Mouse (Mus musculus): ENCODE measurements at regions not wholly inside any gene's neighbourhood (a gene's known extent, or its start where the extent isn't known, plus 50 kb on each side); places are given as distances from the start of the nearest gene placed in this dataset.

DNA sequence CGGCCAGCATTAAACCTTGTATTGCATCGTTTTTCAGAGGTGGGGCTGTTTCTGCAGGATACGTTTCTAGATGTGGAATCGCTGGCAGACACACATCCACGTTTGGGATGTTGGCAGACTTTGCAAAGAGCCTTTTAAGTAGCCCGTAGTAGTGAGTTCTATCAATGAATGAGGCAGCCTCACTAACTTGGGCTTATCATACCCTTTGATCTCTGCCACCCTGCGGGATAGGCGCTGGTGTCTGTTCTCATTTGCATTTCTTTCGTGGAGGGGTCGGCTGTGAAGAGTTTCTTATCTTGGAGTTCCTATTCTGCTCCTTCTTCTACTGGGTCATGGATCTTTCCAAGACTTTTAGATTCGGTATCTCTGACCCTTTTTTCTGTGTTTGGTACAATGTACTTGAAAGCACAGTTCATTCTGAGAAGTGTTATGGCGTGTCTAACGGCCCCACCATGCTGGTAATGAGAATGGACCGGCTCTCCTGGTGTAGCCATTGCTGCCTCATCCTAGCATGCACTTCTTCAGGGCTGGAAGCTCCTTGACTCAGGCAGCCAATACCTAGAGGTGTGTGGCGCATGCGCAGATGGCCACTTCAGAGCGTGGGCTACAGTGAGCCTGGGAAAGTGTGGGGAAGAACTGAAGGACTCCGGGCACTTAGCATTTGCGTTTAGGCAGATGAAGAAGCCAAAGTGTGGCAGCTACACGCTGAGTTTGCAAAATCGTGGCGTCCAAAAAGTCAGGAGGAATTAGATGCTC lies 158.1 kb upstream of the Mrps10 start:
- H3K4me1 ChIP-seq (ENCODE audit: control insufficient read depth, insufficient read depth, low read length): peaks cover 1% of the 10 kb centered on the region; the same call in 1 of the 2 replicates
- TF ChIP-seq CTCF (IDR thresholded peaks at IDR 0.05; ENCODE audit: control insufficient read depth, insufficient read depth, low read length): no peak
- no peak for TF ChIP-seq POLR2A (IDR thresholded peaks at IDR 0.05; ENCODE audit: borderline replicate concordance, control insufficient read depth, low read depth, low read length)
- H3K4me3 ChIP-seq (replicated peaks; ENCODE audit: control insufficient read depth, low read depth, low read length): no peak overlapping the region
- no peak overlapping the region for H3K27ac ChIP-seq (ENCODE audit: control insufficient read depth, insufficient read depth, low read depth, low read length, poor library complexity)
- WGBS: 81% methylated on average over 22 of the region's 22 CpGs

DNA sequence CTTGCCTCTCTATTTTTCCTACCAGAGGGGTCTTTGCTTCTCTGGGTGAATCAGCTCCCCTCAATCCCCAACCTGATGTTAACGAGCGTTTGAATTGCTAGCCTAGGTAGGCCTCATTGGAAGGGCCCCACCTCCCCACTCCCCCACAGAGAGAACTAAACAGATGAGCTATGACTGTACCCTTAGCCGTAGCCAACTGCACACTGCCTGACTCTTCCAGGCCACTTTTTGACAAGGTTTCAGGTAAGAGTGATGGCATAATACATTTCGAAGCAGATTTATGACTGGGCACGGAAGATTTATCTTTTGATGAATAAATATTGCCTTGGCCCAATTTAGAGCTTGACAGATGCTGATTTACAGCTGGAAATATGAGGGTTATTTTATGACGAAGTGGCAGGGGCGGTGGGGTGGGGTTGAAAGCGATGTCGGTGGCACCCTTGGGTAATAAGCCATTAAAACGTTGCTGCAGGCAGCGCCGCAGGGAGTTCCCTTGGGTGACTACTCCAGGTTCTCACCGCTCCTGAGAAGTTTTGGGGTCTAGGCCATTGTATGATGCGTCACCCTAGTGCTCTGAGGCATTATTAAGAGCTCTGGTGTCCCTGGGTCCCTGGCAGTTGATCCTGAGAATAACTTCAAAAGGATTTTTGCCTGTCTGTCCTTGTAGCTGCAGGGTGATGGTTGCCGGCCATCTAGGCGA lies 159.7 kb upstream of the Mrps10 start:
- TF ChIP-seq POLR2A (IDR thresholded peaks at IDR 0.05; ENCODE audit: borderline replicate concordance, control insufficient read depth, low read depth, low read length) (no peak), CTCF (IDR thresholded peaks at IDR 0.05; ENCODE audit: control insufficient read depth, insufficient read depth, low read length) (no peak)
- no peak overlapping the region for H3K27ac ChIP-seq (ENCODE audit: control insufficient read depth, insufficient read depth, low read depth, low read length, poor library complexity)
- 85% methylated on average over 16 of the region's 16 CpGs for WGBS
- no peak overlapping the region for H3K4me3 ChIP-seq (replicated peaks; ENCODE audit: control insufficient read depth, low read depth, low read length)
- H3K4me1 ChIP-seq (ENCODE audit: control insufficient read depth, insufficient read depth, low read length): peaks cover 3% of the 10 kb centered on the region; the same call in 1 of the 2 replicates

DNA sequence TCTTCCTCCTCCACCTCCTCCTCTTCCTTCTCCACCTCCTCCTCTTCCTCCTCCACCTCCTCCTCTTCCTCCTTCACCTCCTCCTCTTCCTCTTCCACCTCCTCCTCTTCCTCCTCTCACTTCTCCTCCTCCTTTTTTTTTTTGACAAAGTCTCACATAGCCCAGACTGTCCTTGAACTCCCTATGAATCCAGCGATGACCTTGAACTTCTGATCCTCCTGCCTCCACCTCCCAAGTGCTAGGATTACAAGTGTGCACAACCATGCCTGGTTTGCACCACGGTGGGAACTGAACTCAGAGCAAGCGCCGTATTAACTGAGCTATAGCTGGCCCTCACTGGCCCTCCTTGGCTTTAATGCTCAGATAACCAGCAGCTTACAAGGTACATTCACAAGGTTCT lies 161.2 kb upstream of the Mrps10 start:
- no peak for TF ChIP-seq POLR2A (IDR thresholded peaks at IDR 0.05; ENCODE audit: borderline replicate concordance, control insufficient read depth, low read depth, low read length)
- no peak for TF ChIP-seq CTCF (IDR thresholded peaks at IDR 0.05; ENCODE audit: control insufficient read depth, insufficient read depth, low read length)
- Histone ChIP-seq H3K4me1 (ENCODE audit: control insufficient read depth, insufficient read depth, low read length) (peaks cover 2% of the 10 kb centered on the region; the same call in 1 of the 2 replicates), H3K4me3 (replicated peaks; ENCODE audit: control insufficient read depth, low read depth, low read length) (no peak overlapping the region), H3K27ac (ENCODE audit: control insufficient read depth, insufficient read depth, low read depth, low read length, poor library complexity) (no peak overlapping the region)
- WGBS: 90% methylated on average over 4 of the region's 4 CpGs

DNA sequence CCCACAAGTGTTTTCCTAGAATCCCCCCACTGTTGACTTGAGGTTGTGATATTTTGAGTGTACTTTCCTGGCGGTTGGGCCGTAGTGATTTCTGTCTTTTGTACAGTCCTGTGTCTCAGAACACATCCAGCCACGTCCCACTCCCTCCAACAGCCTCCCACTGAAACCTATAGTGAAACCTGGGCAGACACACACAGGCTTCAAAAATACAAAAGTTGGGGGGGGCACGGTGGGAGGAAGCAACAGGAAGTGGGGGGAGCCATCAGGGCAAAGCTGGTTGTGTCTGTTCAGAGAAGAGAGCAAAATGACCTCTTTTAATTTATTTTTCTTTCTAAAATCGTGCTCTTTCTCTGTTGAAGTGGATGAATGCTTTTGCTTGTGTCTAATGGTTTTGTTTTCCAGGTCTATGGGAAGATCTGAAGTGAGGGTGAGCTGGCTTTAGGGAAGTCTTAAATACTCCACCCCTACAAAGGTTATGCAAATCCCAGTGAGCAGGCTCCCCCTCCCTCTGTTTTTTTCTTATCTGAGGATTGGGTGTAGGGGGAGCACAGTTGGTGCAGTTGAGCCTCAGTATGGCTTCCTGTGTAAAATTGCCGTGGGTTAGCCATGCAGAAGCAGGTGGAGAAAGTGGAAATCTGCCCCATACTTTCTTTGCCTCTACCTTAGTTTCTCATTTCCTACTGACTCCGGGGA lies 164.1 kb upstream of the Mrps10 start:
- H3K4me1 ChIP-seq (ENCODE audit: control insufficient read depth, insufficient read depth, low read length): peaks cover 2% of the 10 kb centered on the region; the same call in 1 of the 2 replicates
- no peak overlapping the region for H3K4me3 ChIP-seq (replicated peaks; ENCODE audit: control insufficient read depth, low read depth, low read length)
- no peak overlapping the region for H3K27ac ChIP-seq (ENCODE audit: control insufficient read depth, insufficient read depth, low read depth, low read length, poor library complexity)
- WGBS: 16% methylated on average over 7 of the region's 7 CpGs
- TF ChIP-seq POLR2A (IDR thresholded peaks at IDR 0.05; ENCODE audit: borderline replicate concordance, control insufficient read depth, low read depth, low read length) (no peak), CTCF (IDR thresholded peaks at IDR 0.05; ENCODE audit: control insufficient read depth, insufficient read depth, low read length) (no peak)

DNA sequence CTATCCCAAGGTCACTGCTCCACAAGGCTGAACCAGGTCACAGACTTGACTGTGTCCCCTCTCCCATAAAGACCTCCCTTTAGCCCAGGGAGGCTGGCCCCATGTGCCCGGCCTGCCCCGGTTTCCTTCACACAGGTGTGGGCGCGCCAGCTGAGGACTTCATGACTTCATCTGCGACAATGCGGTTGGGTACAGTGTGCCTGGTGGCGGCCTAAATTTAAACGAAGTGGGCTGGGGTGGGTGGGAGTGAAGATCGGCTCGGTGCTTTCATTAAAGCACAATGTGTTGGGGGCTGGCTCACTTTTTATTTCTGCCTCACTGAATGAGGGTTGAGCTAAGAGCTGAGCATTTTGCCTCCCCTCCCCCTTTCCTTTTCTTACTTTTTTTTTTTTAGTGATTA lies 169.5 kb upstream of the Mrps10 start:
- Histone ChIP-seq H3K4me1 (ENCODE audit: control insufficient read depth, insufficient read depth, low read length) (peaks cover 4% of the 10 kb centered on the region; the same call in 1 of the 2 replicates), H3K27ac (ENCODE audit: control insufficient read depth, insufficient read depth, low read depth, low read length, poor library complexity) (no peak overlapping the region), H3K4me3 (replicated peaks; ENCODE audit: control insufficient read depth, low read depth, low read length) (no peak overlapping the region)

DNA sequence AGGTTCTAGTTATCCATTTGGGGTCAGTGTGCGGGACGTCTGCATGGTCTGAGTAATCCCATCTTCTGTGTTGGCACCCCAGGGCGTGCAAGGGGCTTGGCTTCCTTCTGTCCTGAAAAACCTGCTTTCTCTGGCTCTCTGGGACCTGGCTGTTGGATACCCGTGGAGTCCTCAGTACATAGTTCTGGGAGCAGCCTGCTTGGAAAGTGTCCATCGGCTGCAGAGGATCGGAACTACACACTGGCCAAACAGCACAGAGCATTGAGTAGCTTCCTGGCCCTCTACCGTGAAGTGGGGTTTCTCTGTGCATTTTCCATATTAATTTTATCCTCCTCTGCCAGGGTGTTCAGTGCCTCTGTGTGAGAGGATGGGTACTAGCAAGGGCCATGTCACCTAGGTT lies 170.7 kb upstream of the Mrps10 start:
- H3K4me1 ChIP-seq (ENCODE audit: control insufficient read depth, insufficient read depth, low read length): peaks cover 4% of the 10 kb centered on the region; the same call in 1 of the 2 replicates
- TF ChIP-seq POLR2A (IDR thresholded peaks at IDR 0.05; ENCODE audit: borderline replicate concordance, control insufficient read depth, low read depth, low read length) (no peak), CTCF (IDR thresholded peaks at IDR 0.05; ENCODE audit: control insufficient read depth, insufficient read depth, low read length) (no peak)
- 86% methylated on average over 7 of the region's 7 CpGs for WGBS
- no peak overlapping the region for H3K4me3 ChIP-seq (replicated peaks; ENCODE audit: control insufficient read depth, low read depth, low read length)
- no peak overlapping the region for H3K27ac ChIP-seq (ENCODE audit: control insufficient read depth, insufficient read depth, low read depth, low read length, poor library complexity)

More for the DNA sequence above, 169.5 kb upstream of the Mrps10 start:
- 90% methylated on average over 10 of the region's 10 CpGs for WGBS
- TF ChIP-seq POLR2A (IDR thresholded peaks at IDR 0.05; ENCODE audit: borderline replicate concordance, control insufficient read depth, low read depth, low read length): no peak

DNA sequence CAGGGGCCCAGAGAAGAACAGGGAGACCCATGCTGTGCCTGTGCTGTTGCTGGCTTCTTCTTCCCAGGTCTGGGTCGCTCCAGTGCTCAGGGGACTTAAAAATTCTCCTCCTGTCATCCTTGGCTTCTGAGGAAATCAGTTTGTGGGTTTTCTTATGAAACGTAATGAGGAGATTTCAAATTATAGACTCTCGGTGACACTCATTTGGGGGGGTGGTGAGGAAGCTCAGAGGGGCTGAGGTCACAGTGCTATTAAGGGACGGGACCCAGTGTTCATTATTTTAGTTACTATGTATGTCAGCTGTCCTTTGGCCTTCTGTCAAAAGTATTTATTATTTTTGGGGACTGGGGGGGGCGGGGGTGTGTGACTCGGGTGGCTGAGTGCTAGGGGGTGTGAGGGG lies 171.7 kb upstream of the Mrps10 start:
- Histone ChIP-seq H3K27ac (ENCODE audit: control insufficient read depth, insufficient read depth, low read depth, low read length, poor library complexity) (no peak overlapping the region), H3K4me3 (replicated peaks; ENCODE audit: control insufficient read depth, low read depth, low read length) (no peak overlapping the region), H3K4me1 (ENCODE audit: control insufficient read depth, insufficient read depth, low read length) (peaks cover 4% of the 10 kb centered on the region; the same call in 1 of the 2 replicates)
- no peak for TF ChIP-seq CTCF (IDR thresholded peaks at IDR 0.05; ENCODE audit: control insufficient read depth, insufficient read depth, low read length)
- TF ChIP-seq POLR2A (IDR thresholded peaks at IDR 0.05; ENCODE audit: borderline replicate concordance, control insufficient read depth, low read depth, low read length): no peak
- 35% methylated on average over 6 of the region's 6 CpGs for WGBS

DNA sequence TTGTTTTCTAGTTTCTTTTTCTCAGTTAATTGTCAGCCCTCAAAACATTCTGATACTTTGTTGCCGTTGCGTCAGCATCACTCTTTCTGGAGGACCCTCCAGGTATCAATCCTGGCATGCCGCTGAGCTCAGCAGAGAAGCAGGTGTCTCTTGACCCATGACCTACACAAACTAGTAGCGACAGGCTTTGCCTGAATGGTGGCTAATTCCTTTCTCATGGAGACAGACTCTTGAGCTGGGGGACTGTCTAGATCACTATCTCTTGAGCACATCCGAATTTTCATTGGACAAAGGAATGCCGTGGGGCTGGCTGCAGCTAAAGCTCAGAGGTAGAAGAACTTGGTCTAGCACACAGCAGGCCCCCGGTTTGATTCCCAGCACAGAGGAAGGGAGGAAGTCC lies 172.7 kb upstream of the Mrps10 start:
- Histone ChIP-seq H3K27ac (ENCODE audit: control insufficient read depth, insufficient read depth, low read depth, low read length, poor library complexity) (no peak overlapping the region), H3K4me1 (ENCODE audit: control insufficient read depth, insufficient read depth, low read length) (peaks cover 4% of the 10 kb centered on the region; the same call in 1 of the 2 replicates), H3K4me3 (replicated peaks; ENCODE audit: control insufficient read depth, low read depth, low read length) (no peak overlapping the region)
- 82% methylated on average over 7 of the region's 7 CpGs for WGBS
- TF ChIP-seq CTCF (IDR thresholded peaks at IDR 0.05; ENCODE audit: control insufficient read depth, insufficient read depth, low read length) (no peak), POLR2A (IDR thresholded peaks at IDR 0.05; ENCODE audit: borderline replicate concordance, control insufficient read depth, low read depth, low read length) (no peak)
